Mouse (Mus musculus) spleen, adult 18-20 months (tissue): ENCODE data around the gene Ndufaf1.
"Not testable (repeated sequence)": the region's sequence is repeated elsewhere in the genome, so short reads cannot be mapped to it uniquely, and the experiment has no call there.

ENCODE experiments used
- DNase-seq, 2 experiments: peaks; one replicate each; pipeline ENCODE4 v3.0.0; 2022; ENCODE audit warnings: mixed read lengths in 2 of 2

Ndufaf1 gene

DNA sequence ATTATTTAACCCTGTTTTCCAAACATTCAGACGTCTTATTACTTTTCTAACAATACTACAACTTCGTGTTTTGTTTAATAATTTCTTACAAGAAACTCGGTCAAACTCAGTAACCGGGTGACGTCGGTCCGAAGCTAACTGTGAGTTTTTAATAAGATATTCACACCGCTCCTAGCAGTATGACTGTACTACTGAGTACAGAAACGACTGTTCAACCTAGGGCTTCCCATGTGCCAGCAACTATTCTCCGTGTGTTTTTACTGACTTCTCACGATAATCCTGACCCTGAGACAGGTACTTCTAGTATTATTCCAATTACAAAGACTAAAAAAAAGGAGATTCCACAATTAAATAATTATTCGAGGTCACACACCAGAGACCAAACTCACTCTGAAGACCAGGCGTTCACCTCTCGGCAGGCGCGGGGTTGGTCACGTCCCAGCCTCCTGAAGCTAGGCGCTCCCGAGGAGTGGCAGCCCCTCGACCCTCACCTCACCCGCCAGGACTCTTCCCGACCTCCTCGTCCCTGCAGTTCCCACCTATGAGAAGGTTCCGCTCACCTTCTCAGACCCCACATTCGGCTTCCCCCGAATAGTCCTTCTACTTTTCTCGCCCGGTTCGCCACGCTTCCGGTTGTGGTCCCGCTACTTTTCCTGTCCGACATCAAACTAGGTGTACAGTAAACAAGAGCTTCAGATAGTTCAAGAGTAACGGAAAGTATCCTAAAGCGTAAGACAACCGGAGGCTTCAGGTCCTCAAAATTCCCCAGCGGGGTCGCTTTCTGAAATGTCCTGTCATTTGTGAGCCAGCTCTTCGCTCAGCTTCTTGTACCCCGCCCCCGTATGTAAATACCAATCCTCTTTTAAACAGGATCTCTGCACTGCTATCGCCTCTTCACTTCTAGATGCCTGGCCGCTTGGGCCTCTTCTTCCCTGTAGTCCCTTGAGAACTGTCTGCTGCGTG is at the start of gene Ndufaf1:
Ndufaf1 (minus strand) TSS at position 608 of the 963 bp plus-strand sequence.
- DNase-seq, result peak; percentile 61 to 76

DNA sequence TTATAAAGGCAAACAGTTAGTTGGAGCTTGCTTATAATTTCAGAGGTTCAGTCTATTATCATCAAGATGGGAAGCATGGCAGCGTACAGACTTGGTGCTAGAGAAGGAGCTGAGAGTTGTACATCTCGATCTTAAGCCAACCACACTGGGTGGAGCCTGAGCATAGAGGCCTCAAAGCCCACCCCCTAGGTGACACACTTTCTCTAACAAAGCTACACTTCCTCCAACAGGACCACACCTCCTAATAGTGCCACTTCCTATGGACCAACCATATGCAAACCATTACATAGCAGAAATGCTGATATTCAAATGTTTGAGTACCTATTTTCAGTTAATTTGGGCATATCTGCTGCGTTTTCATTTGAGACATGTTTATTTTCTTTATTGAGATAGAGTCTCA is 47.4 kb upstream of the Ndufaf1 start:
- DNase-seq, result no peak

GRCm38 (mm10) chr2:119707676-119708075 is 45.0 kb upstream of the Ndufaf1 start:
- no peak for DNase-seq

DNA sequence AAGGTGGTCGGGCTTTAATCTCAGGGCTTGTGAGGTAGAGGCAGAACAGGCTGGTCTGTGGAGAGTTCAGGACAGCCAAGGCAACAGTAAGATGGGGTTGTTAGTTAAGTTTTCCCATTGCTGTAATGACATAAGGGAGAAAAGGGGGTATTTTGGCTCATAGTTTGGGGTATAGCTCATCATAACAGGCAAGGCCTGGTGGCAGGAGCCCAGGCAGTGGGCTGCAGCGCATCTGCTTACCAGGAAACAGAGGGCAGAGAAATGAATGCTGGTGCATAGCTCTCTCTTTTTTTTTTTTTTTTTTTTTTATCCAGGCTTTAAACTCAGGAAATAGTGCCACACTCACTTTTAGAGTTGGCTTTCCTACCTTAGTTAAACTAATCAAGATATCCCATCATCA is 40.5 kb upstream of the Ndufaf1 start:
- DNase-seq, result no peak

DNA sequence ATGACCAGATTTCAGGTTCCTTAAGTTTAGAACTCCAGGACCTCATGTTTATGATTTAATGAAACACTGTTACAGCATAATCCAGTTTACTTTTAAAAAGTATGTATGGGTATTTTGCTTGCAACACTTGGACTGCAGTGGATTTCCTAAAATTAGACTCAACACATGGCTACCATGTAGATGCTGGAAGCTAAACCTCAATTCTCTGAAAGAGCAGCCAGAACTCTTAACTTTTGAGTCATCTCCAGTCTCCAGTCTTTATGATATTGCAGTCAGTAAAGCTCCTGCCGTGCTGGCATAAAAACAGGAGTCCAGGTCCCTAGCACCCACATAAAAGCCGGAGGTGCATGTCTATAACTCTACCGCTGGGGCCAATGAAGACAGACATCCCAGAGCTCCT is 37.3 kb upstream of the Ndufaf1 start:
- DNase-seq, result no peak

DNA sequence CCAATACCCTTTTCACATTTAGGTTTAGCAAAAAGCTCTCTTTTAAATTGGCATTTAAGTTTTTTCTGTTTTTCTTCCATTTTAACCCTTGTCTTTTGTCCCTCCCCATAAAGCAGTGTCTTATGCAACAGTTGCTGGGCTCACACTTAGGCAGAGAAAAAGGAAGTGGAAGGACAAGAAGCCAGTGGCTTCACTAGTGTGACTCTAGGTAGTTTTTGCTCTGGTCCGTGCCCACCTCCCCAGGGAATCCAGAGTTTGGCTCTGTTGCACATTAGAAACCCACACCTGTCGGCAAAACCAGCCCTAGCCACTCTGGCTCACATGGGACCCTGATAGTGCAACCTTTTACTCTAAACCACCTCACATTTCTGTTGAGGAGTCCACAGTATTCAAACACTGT is 35.8 kb upstream of the Ndufaf1 start:
- DNase-seq, result peak; percentile 36 to 45

DNA sequence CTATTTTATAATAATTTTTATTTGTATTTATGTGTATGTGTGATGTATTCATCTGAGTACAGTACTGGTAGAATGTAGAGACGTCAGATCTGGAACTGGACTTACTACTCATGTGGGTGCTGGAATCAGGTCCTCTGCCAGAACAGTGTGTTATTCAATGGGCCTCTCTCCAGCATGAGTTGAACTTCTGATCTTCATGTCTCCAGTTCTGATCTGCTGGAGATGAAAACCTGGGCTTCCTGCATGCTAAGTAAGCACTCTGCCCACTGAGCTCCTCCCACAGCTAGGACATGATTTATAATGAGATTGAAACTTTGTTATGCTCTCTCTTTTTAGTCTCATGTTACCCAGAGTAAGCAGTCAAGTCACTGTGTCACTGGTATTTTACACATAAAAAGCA is 33.5 kb upstream of the Ndufaf1 start:
- DNase-seq, result no peak

GRCm38 (mm10) chr2:119694826-119695225 is 32.2 kb upstream of the Ndufaf1 start:
- no peak for DNase-seq

DNA sequence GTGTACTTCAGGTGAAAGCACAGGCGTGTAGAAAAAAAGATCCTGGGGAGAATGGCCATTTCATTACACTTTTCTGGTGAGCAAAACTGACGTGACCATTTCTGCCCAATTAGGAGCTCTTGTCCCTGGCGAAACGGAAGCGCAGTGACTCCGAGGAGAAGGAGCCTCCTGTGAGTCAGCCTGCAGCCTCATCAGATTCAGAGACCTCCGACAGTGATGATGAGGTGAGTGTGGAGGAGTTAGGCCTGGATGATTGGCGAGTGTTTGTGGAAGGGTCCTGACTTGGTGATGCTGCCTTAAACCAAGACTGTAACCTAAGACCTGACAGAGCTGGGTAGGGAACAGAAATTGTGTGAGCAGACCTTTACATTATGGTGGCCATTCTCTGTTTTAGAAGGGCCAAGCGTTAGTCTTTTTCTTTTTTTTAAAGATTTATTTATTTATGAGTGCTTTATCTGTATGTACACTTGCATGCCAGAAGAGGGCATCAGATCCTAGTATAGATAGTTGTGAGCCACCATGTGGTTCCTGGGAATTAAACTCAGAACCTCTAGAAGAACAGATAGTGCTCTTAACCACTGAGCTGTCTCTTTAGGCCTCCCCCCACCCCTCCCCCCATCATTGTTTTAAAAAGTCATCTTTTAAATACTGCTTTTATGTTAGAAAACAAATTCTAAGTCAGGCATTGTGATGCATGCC is 29.5 kb upstream of the Ndufaf1 start:
- DNase-seq, result no peak

DNA sequence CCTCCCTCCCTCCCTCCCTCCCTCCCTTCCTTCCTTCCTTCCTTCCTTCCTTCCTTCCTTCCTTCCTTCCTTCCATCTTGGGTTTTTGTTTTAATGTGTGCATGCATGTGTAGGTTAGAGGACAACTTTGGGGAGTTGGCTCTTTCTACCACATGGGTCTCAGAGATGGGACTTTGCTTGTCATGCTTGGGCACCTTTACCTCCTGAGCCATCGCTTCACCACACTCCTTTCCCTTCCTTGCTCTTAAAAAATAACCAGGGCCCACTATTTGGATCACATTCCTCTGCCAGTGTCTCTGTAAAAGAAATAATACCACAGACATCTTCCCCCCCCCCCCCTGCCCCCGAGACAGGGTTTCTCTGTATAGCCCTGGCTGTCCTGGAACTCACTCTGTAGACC is 21.1 kb upstream of the Ndufaf1 start:
- DNase-seq, result no peak

- DNase-seq, result no peak
Measured at GRCm38 (mm10) chr2:119675831-119676230, 13.2 kb upstream of the Ndufaf1 start.

GRCm38 (mm10) chr2:119675215-119675784 is 12.7 kb upstream of the Ndufaf1 start:
- no peak for DNase-seq

DNA sequence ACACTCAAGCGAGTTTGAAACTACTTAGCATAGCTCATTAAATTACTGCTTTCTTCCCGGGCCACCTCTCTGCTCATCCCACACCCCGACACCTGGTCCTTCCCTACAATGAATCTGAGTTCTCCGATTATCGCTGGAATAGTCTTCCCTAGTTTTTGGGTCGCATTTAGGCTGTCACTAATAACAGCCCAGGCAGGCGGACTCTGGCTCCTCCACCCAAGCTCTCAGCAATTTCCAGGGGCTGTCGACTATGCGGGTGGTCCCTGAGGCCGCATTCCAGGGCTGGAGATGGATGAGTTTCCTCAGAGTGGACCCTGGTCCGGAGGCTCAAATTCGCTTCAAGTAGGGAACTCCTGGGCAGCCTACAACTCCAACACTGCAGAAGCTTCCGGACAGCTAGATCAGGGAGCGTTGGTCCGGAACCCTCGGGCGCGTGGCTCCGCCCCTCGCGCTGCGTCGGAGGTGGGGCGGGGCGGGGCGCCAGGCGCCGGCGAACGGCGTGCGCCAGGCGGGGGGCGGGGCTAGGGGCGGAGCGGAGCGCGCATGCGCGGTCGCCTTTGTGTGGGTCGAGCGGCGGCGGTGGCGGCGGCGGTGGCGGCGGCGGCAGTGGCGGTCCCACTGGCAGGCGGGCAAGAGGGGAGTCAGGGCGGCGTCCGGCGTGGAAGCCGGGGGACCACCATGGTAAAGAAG is 12.0 kb upstream of the Ndufaf1 start, which contains the start of gene Rtf1:
Rtf1 (plus strand) TSS at position 544 of the 690 bp plus-strand sequence.
- DNase-seq, result peak; percentile 93 to 97

GRCm38 (mm10) chr2:119669010-119669409 is 6.4 kb upstream of the Ndufaf1 start:
- DNase-seq, result no peak

- not testable (repeated sequence) for DNase-seq
Measured at GRCm38 (mm10) chr2:119665744-119666143, 3.1 kb upstream of the Ndufaf1 start.

GRCm38 (mm10) chr2:119644254-119644653 is 18.4 kb downstream of the Ndufaf1 start:
- no peak for DNase-seq

- DNase-seq, result no peak
Measured at GRCm38 (mm10) chr2:119641214-119641912, 21.3 kb downstream of the Ndufaf1 start.

- no peak for DNase-seq
Measured at GRCm38 (mm10) chr2:119636781-119637180, 25.8 kb downstream of the Ndufaf1 start.

DNA sequence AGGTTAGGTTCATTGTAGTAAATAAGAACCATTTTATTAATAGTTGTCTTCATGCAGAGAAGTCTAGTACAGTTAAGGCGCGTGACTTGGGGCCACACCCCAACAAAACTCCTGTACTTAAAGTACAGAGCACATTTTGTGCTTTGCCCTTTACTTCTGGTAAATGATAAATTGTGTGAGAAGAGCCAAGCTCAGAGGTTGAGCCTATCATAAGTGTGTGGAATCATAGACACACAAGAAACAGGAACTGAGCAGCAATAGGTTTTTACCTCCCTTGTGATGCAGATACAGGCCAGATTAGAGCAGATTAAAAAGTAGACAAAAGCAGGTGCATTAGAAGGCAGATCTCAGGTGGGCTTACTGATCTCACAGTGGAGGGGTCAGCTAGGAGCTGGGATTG is 41.3 kb downstream of the Ndufaf1 start:
- no peak for DNase-seq

GRCm38 (mm10) chr2:119619002-119619401 is 43.6 kb downstream of the Ndufaf1 start:
- not testable (repeated sequence) for DNase-seq

- DNase-seq, result peak; percentile 83 to 84
Measured at GRCm38 (mm10) chr2:119618199-119618982, 44.2 kb downstream of the Ndufaf1 start, which contains the start of the genes Nusap1 and Oip5. Gene Nusap1 (plus strand): TSS chr2:119618298. Gene Oip5 (minus strand): TSS chr2:119618469.
